Mouse (Mus musculus) liver, adult (tissue): ENCODE measurements around the gene Zranb3.

Experiments used
- GATA4 ChIP-seq: IDR thresholded peaks from 2 replicates; pipeline ENCODE4 v1.6.1; 2014; ENCODE audit warnings: mild to moderate bottlenecking, low read length; ENCODE audit not compliant: insufficient replicate concordance

The Zranb3 gene

GRCm38 (mm10) chr1:128016035-128016492 is 86.8 kb downstream of the Zranb3 start:
- TF ChIP-seq GATA4, result no peak

GRCm38 (mm10) chr1:128013698-128014386 is 89.0 kb downstream of the Zranb3 start:
- TF ChIP-seq GATA4, result no peak

- TF ChIP-seq GATA4, result no peak
Observed at GRCm38 (mm10) chr1:128009751-128010150, 93.1 kb downstream of the Zranb3 start.

- TF ChIP-seq GATA4, result no peak
Observed at GRCm38 (mm10) chr1:128004371-128004720, 98.5 kb downstream of the Zranb3 start.

- no peak for TF ChIP-seq GATA4
Observed at GRCm38 (mm10) chr1:128003712-128004370, 99.0 kb downstream of the Zranb3 start.

GRCm38 (mm10) chr1:128002159-128002558 is 100.7 kb downstream of the Zranb3 start:
- no peak for TF ChIP-seq GATA4

GRCm38 (mm10) chr1:127993892-127994291 is 109.0 kb downstream of the Zranb3 start:
- TF ChIP-seq GATA4, result no peak

GRCm38 (mm10) chr1:127989876-127990731 is 112.7 kb downstream of the Zranb3 start:
- no peak for TF ChIP-seq GATA4

GRCm38 (mm10) chr1:127989387-127989786 is 113.5 kb downstream of the Zranb3 start:
- TF ChIP-seq GATA4, result no peak

GRCm38 (mm10) chr1:127988246-127988645 is 114.6 kb downstream of the Zranb3 start:
- no peak for TF ChIP-seq GATA4

GRCm38 (mm10) chr1:127985391-127985790 is 117.5 kb downstream of the Zranb3 start:
- TF ChIP-seq GATA4, result no peak

- TF ChIP-seq GATA4, result no peak
Observed at GRCm38 (mm10) chr1:127983274-127983993, 119.4 kb downstream of the Zranb3 start.

GRCm38 (mm10) chr1:127982268-127982667 is 120.6 kb downstream of the Zranb3 start:
- TF ChIP-seq GATA4, result no peak

GRCm38 (mm10) chr1:127980911-127981559 is 121.8 kb downstream of the Zranb3 start:
- no peak for TF ChIP-seq GATA4

- no peak for TF ChIP-seq GATA4
Observed at GRCm38 (mm10) chr1:127978125-127978524, 124.7 kb downstream of the Zranb3 start.

GRCm38 (mm10) chr1:127976106-127976505 is 126.7 kb downstream of the Zranb3 start:
- TF ChIP-seq GATA4, result no peak
